Mouse (Mus musculus): ENCODE measurements around the gene Clasp1.

DNA sequence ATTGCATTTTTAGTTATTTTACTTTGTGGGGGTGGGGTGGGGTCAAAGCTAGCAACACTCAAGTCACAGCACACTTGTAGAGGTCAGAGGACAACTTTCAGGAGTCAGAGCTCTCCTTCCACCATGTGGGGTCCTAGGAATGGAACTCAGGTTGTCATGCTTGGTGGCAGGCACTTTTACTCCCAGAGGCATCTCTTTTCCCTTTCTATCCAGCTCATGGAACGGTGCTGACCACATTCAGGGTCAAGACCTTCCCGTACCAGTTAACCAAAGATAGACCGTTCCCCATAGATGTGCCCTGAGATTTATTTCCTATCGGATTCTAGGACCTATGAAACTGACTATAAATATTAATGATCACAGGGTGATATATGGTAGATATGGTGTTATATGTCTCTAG lies 13.1 kb downstream of the Clasp1 start:
- no peak for TF ChIP-seq EP300 (IDR thresholded peaks at IDR 0.05; ENCODE audit: low read depth)
- TF ChIP-seq CTCF (IDR thresholded peaks at IDR 0.05; ENCODE audit: low read depth): no peak

Data from heart, postnatal 0 days (tissue).